Mouse (Mus musculus) G1E (cell line): ENCODE results near the gene Nebl. TPM values are rescaled to one million over a fixed set of nuclear protein-coding genes. Genes with fewer than 3 reads are reported as not detected.

ENCODE experiments used
- ATAC-seq: 2 replicates; pipeline ENCODE4 v1.8.0; 2016; ENCODE audit warnings: mild to moderate bottlenecking; ENCODE audit not compliant: insufficient number of reproducible peaks, poor library complexity, low FRiP score, severe bottlenecking; ENCODE audit errors: extremely low read depth
- DNase-seq: peaks from one replicate; pipeline ENCODE4 v3.0.0; 2012; ENCODE audit warnings: low spot score
- H3K27me3 ChIP-seq: 2 replicates; pipeline ENCODE4 v1.6.1; 2012; ENCODE audit warnings: mild to moderate bottlenecking, low read length, inconsistent platforms; ENCODE audit not compliant: insufficient read depth
- H3K36me3 ChIP-seq: replicated peaks from 2 replicates; pipeline ENCODE3; 2012; ENCODE audit warnings: mild to moderate bottlenecking, inconsistent platforms
- H3K4me1 ChIP-seq: 2 replicates; pipeline ENCODE4 v1.6.1; 2012; ENCODE audit warnings: low read depth, low read length, inconsistent platforms, mixed read lengths; ENCODE audit not compliant: insufficient read depth
- H3K4me3 ChIP-seq: 2 replicates; pipeline ENCODE4 v1.5.1; 2012; ENCODE audit warnings: low read depth, mild to moderate bottlenecking, inconsistent platforms, low read length, moderate library complexity, mixed read lengths
- H3K9me3 ChIP-seq: replicated peaks from 2 replicates; pipeline ENCODE4 v1.6.1; 2012; ENCODE audit warnings: inconsistent platforms
- CTCF ChIP-seq: IDR thresholded peaks from 2 replicates; pipeline ENCODE4 v1.5.1; 2012; ENCODE audit warnings: low read depth, low read length, inconsistent platforms, mixed read lengths
- GATA1 ChIP-seq: IDR thresholded peaks from 2 replicates; pipeline ENCODE4 v1.6.1; 2012; ENCODE audit warnings: borderline replicate concordance, low read length, inconsistent platforms, mixed read lengths
- GATA2 ChIP-seq: IDR thresholded peaks from 2 replicates; pipeline ENCODE4 v1.6.1; 2012; ENCODE audit warnings: low read depth, low read length, inconsistent platforms, borderline replicate concordance
- POLR2AphosphoS5 ChIP-seq: IDR thresholded peaks from 2 replicates; pipeline ENCODE4 v1.6.1; 2012; ENCODE audit warnings: low read depth, low read length, inconsistent platforms; ENCODE audit not compliant: insufficient replicate concordance
- TAL1 ChIP-seq: conservative IDR thresholded peaks from 2 replicates; pipeline ENCODE4 v1.6.1; 2012; ENCODE audit warnings: low read depth, low read length, inconsistent platforms, mixed read lengths
- polyA plus RNA-seq: library from polyadenylated mRNA; stranded (reverse); fragments of >175 nt; gene quantifications from 2 replicates; pipeline ENCODE4 v1.2.3, GENCODE M21; 2012
- total RNA-seq, 2 experiments: library from RNA; stranded (forward) in 1 of 2; stranded (reverse) in 1 of 2; fragments of 200-1000 nt in 1 of 2; fragments of >200 nt in 1 of 2; fragmentation: Nextera tagmentation in 1 of 2; gene quantifications; 2 replicates each; pipeline ENCODE4 v1.2.3; 2014 to 2017

Gene Nebl
- total and polyA plus RNA-seq, 3 experiments, result 0.79 to 21.8 (median 6.8) TPM

- ATAC-seq (no peak), DNase-seq (no peak)
- no peak overlapping the region for H3K4me3 ChIP-seq
- no peaks in the 10 kb centered on the region for H3K4me1 ChIP-seq
- no peaks in the 10 kb centered on the region for H3K27me3 ChIP-seq
- TF ChIP-seq GATA2 (no peak), POLR2AphosphoS5 (no peak), TAL1 (no peak), GATA1 (no peak), CTCF (no peak)
- no peaks in the 10 kb centered on the region for H3K9me3 ChIP-seq
- H3K36me3 ChIP-seq, result no peaks in the 10 kb centered on the region
Observed at GRCm38 (mm10) chr2:17723268-17724019, 7.8 kb downstream of the Nebl start.

- TF ChIP-seq GATA2, result no peak
- TF ChIP-seq CTCF, result no peak
- TF ChIP-seq TAL1, result no peak
- TF ChIP-seq GATA1, result no peak
- no peak for TF ChIP-seq POLR2AphosphoS5
- Histone ChIP-seq H3K9me3 (no peaks in the 10 kb centered on the region), H3K27me3 (0 out of 2 replicates have a peak, but pooled peaks cover 2% of the 10 kb centered on the region), H3K4me3 (no peak overlapping the region), H3K36me3 (no peaks in the 10 kb centered on the region), H3K4me1 (no peaks in the 10 kb centered on the region)
- DNase-seq, result no peak
- ATAC-seq, result no peak
Observed at GRCm38 (mm10) chr2:17721177-17721715, 10.0 kb downstream of the Nebl start.

GRCm38 (mm10) chr2:17718281-17718680, 13.0 kb downstream of the Nebl start:
- no peaks in the 10 kb centered on the region for H3K36me3 ChIP-seq
- no peaks in the 10 kb centered on the region for H3K9me3 ChIP-seq
- H3K4me1 ChIP-seq, result no peaks in the 10 kb centered on the region
- no peak for ATAC-seq
- H3K27me3 ChIP-seq, result 0 out of 2 replicates have a peak, but pooled peaks cover 9% of the 10 kb centered on the region
- DNase-seq, result no peak
- no peak overlapping the region for H3K4me3 ChIP-seq
- TF ChIP-seq CTCF (no peak), TAL1 (no peak), POLR2AphosphoS5 (no peak), GATA1 (no peak), GATA2 (no peak)

GRCm38 (mm10) chr2:17717200-17717599, 14.1 kb downstream of the Nebl start:
- Histone ChIP-seq H3K4me3 (no peak overlapping the region), H3K4me1 (no peaks in the 10 kb centered on the region), H3K36me3 (no peaks in the 10 kb centered on the region), H3K9me3 (no peaks in the 10 kb centered on the region), H3K27me3 (0 out of 2 replicates have a peak, but pooled peaks cover 9% of the 10 kb centered on the region)
- no peak for ATAC-seq
- no peak for DNase-seq
- TF ChIP-seq GATA2 (no peak), TAL1 (no peak), POLR2AphosphoS5 (no peak), CTCF (no peak), GATA1 (no peak)

- ATAC-seq, result no peak
- no peak for DNase-seq
- Histone ChIP-seq H3K4me3 (no peak overlapping the region), H3K36me3 (no peaks in the 10 kb centered on the region), H3K9me3 (no peaks in the 10 kb centered on the region), H3K27me3 (0 out of 2 replicates have a peak, but pooled peaks cover 9% of the 10 kb centered on the region), H3K4me1 (no peaks in the 10 kb centered on the region)
- no peak for TF ChIP-seq CTCF
- no peak for TF ChIP-seq GATA1
- TF ChIP-seq POLR2AphosphoS5, result no peak
- TF ChIP-seq GATA2, result no peak
- TF ChIP-seq TAL1, result no peak
Observed at GRCm38 (mm10) chr2:17715149-17715767, 16.0 kb downstream of the Nebl start.

GRCm38 (mm10) chr2:17714661-17715060, 16.6 kb downstream of the Nebl start:
- Histone ChIP-seq H3K27me3 (0 out of 2 replicates have a peak, but pooled peaks cover 9% of the 10 kb centered on the region), H3K4me3 (no peak overlapping the region), H3K4me1 (no peaks in the 10 kb centered on the region), H3K9me3 (no peaks in the 10 kb centered on the region), H3K36me3 (no peaks in the 10 kb centered on the region)
- no peak for DNase-seq
- no peak for ATAC-seq
- TF ChIP-seq TAL1 (no peak), CTCF (no peak), GATA2 (no peak), POLR2AphosphoS5 (no peak), GATA1 (no peak)
